Mouse (Mus musculus): ENCODE data around the gene Notch2. TPM values are rescaled to one million over a fixed set of nuclear protein-coding genes. Genes with fewer than 3 reads are reported as not detected.

Notch2 gene
- polyA plus RNA-seq, 1 experiment from 2014 or later, result 10.8 TPM

DNA sequence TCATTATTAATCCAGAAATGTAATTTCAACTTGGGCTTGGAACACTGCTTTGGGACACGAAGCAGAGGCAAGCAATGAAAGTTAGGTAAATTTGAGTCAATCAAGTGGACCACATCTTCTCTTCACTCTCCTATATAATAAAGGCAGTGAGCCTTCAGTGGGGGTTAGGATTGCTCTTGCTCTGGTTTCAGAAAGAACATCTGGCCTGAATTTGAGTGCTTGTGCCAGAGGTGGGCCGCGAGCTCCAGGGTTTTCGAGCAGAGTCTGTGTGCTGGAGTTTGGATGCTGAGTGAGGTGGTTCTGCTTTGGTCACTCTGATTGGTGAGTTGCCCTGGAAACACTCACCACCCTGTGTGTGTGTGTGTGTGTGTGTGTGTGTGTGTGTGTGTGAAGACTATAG is 73.1 kb downstream of the Notch2 start:
- Histone ChIP-seq H3K4me2 (ENCODE audit: low read length) (no peak overlapping the region), H3K9ac (replicated peaks; ENCODE audit: low read length) (no peak overlapping the region), H3K36me3 (ENCODE audit: control insufficient read depth, insufficient read depth, low read length) (no peaks in the 10 kb centered on the region), H3K27me3 (ENCODE audit: control insufficient read depth, insufficient read depth, low read length) (no peaks in the 10 kb centered on the region), H3K27ac (replicated peaks; ENCODE audit: low read depth, low read length) (no peak overlapping the region), H3K4me3 (replicated peaks; ENCODE audit: low read depth, low read length) (no peak overlapping the region), H3K9me3 (ENCODE audit: control insufficient read depth, low read length) (no peaks in the 10 kb centered on the region), H3K4me1 (ENCODE audit: control insufficient read depth, insufficient read depth, low read length) (no peaks in the 10 kb centered on the region)
- DNase-seq (no peak), ATAC-seq (ENCODE audit: low FRiP score, low TSS enrichment) (no peak)
- 92% methylated on average over 4 of the region's 4 CpGs for WGBS

DNA sequence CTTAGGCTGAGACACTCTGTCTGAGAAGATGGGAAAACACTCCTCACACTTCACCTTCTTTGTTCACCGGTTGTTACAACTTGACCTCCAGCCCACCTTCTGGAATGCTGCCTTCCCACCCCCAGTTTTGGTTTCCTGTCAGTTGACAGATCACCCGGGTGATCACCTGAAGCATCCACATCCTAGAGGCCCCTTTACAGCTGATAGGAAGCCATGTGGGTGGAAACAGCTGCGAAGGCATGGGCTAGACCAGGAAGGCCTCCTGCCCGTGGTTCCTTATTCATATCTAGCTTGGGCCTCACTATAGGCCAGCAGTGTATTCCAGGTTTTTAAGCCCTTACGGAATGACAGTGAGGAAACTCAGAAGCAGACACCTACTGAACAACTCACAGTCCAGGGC is 73.5 kb downstream of the Notch2 start:
- Histone ChIP-seq H3K9me3 (ENCODE audit: control insufficient read depth, low read length) (no peaks in the 10 kb centered on the region), H3K27ac (replicated peaks; ENCODE audit: low read depth, low read length) (no peak overlapping the region), H3K9ac (replicated peaks; ENCODE audit: low read length) (no peak overlapping the region), H3K27me3 (ENCODE audit: control insufficient read depth, insufficient read depth, low read length) (no peaks in the 10 kb centered on the region), H3K4me1 (ENCODE audit: control insufficient read depth, insufficient read depth, low read length) (no peaks in the 10 kb centered on the region), H3K36me3 (ENCODE audit: control insufficient read depth, insufficient read depth, low read length) (no peaks in the 10 kb centered on the region), H3K4me3 (replicated peaks; ENCODE audit: low read depth, low read length) (no peak overlapping the region), H3K4me2 (ENCODE audit: low read length) (no peak overlapping the region)
- 87% methylated on average over 5 of the region's 5 CpGs for WGBS
- ATAC-seq (ENCODE audit: low FRiP score, low TSS enrichment) (no peak), DNase-seq (no peak)

DNA sequence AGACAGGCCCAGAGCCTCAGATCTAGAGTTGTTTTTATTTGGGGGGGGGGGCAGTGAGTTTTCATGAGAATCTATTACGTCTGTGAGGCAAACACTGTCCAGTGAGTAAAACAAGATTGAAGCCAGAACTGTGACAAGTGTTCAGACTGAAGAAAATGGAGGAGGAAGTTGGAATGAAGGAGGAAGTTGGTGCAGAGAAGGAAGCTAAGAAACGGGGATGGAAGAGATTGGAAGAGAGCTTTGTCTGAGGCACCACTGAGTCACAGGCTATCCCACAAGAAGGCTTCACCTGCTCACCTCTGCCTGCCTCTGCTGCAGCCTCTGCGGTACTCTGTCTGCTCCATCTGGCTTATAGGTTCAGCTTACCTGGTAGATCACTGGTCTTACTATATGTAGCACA is 74.2 kb downstream of the Notch2 start:
- no peaks in the 10 kb centered on the region for H3K27me3 ChIP-seq (ENCODE audit: control insufficient read depth, insufficient read depth, low read length)
- H3K27ac ChIP-seq (replicated peaks; ENCODE audit: low read depth, low read length), result no peak overlapping the region
- WGBS, result 98% methylated on average over 3 of the region's 3 CpGs
- H3K9ac ChIP-seq (replicated peaks; ENCODE audit: low read length), result no peak overlapping the region
- DNase-seq (no peak), ATAC-seq (ENCODE audit: low FRiP score, low TSS enrichment) (no peak)
- H3K4me3 ChIP-seq (replicated peaks; ENCODE audit: low read depth, low read length), result no peak overlapping the region
- H3K36me3 ChIP-seq (ENCODE audit: control insufficient read depth, insufficient read depth, low read length), result no peaks in the 10 kb centered on the region
- H3K4me1 ChIP-seq (ENCODE audit: control insufficient read depth, insufficient read depth, low read length), result no peaks in the 10 kb centered on the region
- H3K4me2 ChIP-seq (ENCODE audit: low read length), result no peak overlapping the region
- no peaks in the 10 kb centered on the region for H3K9me3 ChIP-seq (ENCODE audit: control insufficient read depth, low read length)

DNA sequence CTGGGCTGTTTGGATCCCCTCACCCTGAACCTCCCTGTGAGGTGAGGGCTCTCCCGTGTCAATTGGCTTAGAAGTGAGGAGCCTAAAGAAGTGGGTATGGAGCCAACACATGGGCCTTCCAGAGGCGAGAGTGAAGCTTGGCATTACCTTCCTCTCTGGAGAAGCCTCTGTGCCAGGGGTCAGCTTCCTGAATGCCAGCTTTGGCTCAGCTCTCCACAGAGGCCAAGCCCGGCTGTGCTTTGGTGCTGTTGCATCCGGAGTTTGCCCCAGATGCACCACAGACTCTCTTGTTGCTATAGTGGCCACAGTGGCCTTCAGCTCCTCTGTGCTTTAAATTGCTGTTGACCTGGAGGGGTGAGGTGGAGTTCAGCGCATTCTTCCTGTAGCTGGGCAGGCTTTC is 76.4 kb downstream of the Notch2 start:
- no peak for DNase-seq

DNA sequence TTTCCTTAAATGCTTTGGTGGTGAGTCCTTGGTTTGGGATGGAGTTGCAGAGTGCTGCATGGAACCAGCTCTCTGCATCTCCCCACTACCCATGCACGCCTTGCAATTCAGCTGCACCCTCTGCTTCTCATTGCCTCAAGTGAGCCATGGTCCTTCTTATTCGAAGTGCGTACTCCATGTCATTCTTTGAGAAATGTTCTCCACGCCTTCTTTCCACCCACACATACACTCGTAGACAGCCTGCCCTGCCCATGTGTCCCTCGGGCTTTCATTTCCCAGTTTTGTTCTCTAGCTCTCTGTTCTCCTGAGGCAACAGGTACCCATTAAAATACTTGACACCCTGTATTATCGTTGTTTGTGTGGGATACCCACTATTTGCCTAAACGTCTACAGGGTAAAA is 76.8 kb downstream of the Notch2 start:
- H3K4me1 ChIP-seq (ENCODE audit: control insufficient read depth, insufficient read depth, low read length), result 0 out of 2 replicates have a peak, but pooled peaks cover 3% of the 10 kb centered on the region
- no peaks in the 10 kb centered on the region for H3K9me3 ChIP-seq (ENCODE audit: control insufficient read depth, low read length)
- no peak overlapping the region for H3K27ac ChIP-seq (replicated peaks; ENCODE audit: low read depth, low read length)
- no peak overlapping the region for H3K9ac ChIP-seq (replicated peaks; ENCODE audit: low read length)
- no peaks in the 10 kb centered on the region for H3K36me3 ChIP-seq (ENCODE audit: control insufficient read depth, insufficient read depth, low read length)
- ATAC-seq (ENCODE audit: low FRiP score, low TSS enrichment) (no peak), DNase-seq (no peak)
- no peak overlapping the region for H3K4me2 ChIP-seq (ENCODE audit: low read length)
- no peak overlapping the region for H3K4me3 ChIP-seq (replicated peaks; ENCODE audit: low read depth, low read length)
- WGBS, result 84% methylated on average over 8 of the region's 8 CpGs
- no peaks in the 10 kb centered on the region for H3K27me3 ChIP-seq (ENCODE audit: control insufficient read depth, insufficient read depth, low read length)

More for the DNA sequence above, 76.4 kb downstream of the Notch2 start:
- H3K27ac ChIP-seq (replicated peaks; ENCODE audit: low read depth, low read length), result no peak overlapping the region
- H3K9me3 ChIP-seq (ENCODE audit: control insufficient read depth, low read length), result no peaks in the 10 kb centered on the region
- no peak for ATAC-seq (ENCODE audit: low FRiP score, low TSS enrichment)
- WGBS, result 85% methylated on average over 5 of the region's 5 CpGs
- no peak overlapping the region for H3K4me2 ChIP-seq (ENCODE audit: low read length)
- H3K9ac ChIP-seq (replicated peaks; ENCODE audit: low read length), result no peak overlapping the region
- H3K4me1 ChIP-seq (ENCODE audit: control insufficient read depth, insufficient read depth, low read length), result 0 out of 2 replicates have a peak, but pooled peaks cover 3% of the 10 kb centered on the region
- H3K4me3 ChIP-seq (replicated peaks; ENCODE audit: low read depth, low read length), result no peak overlapping the region
- H3K27me3 ChIP-seq (ENCODE audit: control insufficient read depth, insufficient read depth, low read length), result no peaks in the 10 kb centered on the region
- H3K36me3 ChIP-seq (ENCODE audit: control insufficient read depth, insufficient read depth, low read length), result no peaks in the 10 kb centered on the region

DNA sequence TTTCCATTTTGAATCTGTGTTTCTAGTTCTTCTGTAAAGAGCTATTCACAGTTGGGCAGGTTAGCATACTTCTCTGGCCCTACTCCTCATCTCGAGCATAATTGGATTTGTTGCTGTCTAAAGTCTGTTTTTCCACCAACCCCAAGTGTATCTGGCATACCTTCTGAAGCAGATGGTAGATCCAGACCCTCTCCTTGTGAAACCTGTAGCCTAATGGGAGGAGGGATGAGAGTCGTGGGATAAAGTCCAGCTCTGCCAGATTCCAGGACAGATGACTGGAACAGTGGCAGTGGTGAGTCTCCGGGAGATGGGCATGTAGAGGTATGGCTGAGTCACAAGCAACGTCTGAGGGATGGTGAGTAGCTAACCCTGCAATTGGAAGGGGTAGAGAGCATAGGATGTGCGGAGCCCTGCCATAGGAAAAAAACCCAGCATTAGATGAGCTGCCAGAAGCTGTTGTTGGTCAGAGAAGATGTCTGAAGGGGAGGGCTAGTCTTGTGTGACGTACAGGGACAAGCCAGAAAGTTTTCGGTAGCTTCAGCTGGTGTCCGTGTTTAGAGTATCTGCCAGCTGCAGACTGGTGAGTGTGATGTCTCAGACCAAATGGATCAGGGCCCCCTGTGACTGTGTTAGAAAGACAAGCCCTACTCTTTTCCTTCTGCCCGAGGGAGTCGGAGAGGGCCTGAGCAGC is 79.5 kb downstream of the Notch2 start:
- Histone ChIP-seq H3K27me3 (ENCODE audit: control insufficient read depth, insufficient read depth, low read length) (no peaks in the 10 kb centered on the region), H3K4me2 (ENCODE audit: low read length) (no peak overlapping the region), H3K4me3 (replicated peaks; ENCODE audit: low read depth, low read length) (no peak overlapping the region), H3K36me3 (ENCODE audit: control insufficient read depth, insufficient read depth, low read length) (no peaks in the 10 kb centered on the region), H3K27ac (replicated peaks; ENCODE audit: low read depth, low read length) (no peak overlapping the region), H3K9ac (replicated peaks; ENCODE audit: low read length) (no peak overlapping the region), H3K9me3 (ENCODE audit: control insufficient read depth, low read length) (no peaks in the 10 kb centered on the region), H3K4me1 (ENCODE audit: control insufficient read depth, insufficient read depth, low read length) (0 out of 2 replicates have a peak, but pooled peaks cover 3% of the 10 kb centered on the region)
- no peak for ATAC-seq (ENCODE audit: low FRiP score, low TSS enrichment)
- no peak for DNase-seq
- 81% methylated on average over 10 of the region's 10 CpGs for WGBS

DNA sequence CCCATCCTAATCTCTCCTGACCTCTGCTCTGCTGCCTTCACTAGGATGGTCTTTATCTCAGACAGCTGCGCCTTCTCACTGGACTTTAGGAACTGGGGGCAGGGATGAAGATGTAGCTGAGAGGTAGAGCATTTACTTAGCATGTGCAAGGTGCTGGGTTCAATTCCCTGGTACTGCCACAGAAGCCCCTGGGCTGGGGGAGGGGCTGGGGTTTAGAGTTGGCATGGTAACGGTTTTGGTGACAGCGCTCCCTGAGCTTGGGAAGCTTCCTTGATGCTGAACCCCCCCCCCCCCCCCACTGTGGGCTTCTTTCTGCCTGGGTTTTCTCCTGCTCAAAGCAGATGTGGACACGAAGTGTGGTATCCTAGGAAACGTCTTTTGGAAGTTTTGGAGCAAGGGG is 80.6 kb downstream of the Notch2 start:
- Histone ChIP-seq H3K36me3 (ENCODE audit: control insufficient read depth, insufficient read depth, low read length) (no peaks in the 10 kb centered on the region), H3K9me3 (ENCODE audit: control insufficient read depth, low read length) (no peaks in the 10 kb centered on the region), H3K27ac (replicated peaks; ENCODE audit: low read depth, low read length) (no peak overlapping the region), H3K9ac (replicated peaks; ENCODE audit: low read length) (no peak overlapping the region), H3K4me3 (replicated peaks; ENCODE audit: low read depth, low read length) (no peak overlapping the region), H3K4me1 (ENCODE audit: control insufficient read depth, insufficient read depth, low read length) (0 out of 2 replicates have a peak, but pooled peaks cover 3% of the 10 kb centered on the region), H3K4me2 (ENCODE audit: low read length) (no peak overlapping the region), H3K27me3 (ENCODE audit: control insufficient read depth, insufficient read depth, low read length) (no peaks in the 10 kb centered on the region)
- DNase-seq (peak; percentile 44), ATAC-seq (ENCODE audit: low FRiP score, low TSS enrichment) (peak; percentile 28; the same call in 1 of the 2 replicates)
- WGBS, result 16% methylated on average over 5 of the region's 5 CpGs

DNA sequence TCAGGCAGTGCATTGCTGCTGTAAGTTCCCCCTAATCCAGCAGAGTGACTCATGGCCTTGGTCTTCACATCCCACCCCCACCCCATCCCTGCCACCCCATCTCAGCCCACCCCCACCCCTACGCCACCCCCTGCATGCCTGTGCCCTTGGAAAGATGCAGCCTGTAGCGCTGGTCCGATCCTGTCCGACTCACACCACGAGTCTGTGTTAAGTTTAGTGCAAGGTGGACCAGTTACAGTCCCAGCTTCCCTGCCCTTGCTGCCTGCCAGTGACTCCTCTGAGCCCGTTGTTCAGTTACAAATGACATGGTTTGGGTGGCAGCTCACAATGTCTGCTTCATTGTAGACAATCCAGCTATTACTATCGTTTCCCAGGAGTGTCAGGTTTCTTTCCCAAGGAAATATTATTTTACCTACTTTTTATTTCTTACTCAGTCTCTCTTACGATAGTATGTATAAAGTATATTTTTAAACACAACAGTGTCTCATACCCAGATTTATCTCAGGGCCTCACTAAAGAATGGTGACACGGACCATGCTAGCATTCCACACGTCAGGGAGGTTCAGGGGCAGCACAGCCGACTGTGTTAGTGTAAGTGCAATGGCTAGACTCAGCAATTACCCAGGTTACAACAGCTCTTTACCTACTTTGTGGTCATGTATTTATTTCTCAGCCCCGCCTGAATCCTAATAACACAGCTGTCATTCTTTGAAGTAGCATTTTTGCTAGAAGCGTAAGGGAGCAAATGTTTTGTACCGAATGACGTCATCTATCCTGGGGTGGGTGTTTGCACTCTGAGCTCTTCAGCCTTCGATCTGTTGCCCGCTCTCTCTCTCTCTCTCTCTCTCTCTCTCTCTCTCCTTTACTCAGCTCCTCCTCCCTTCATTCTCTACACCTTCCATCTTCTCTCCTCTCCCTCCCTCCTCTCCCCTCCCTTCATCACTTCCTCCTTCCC is 81.6 kb downstream of the Notch2 start:
- Histone ChIP-seq H3K27me3 (ENCODE audit: control insufficient read depth, insufficient read depth, low read length) (no peaks in the 10 kb centered on the region), H3K9me3 (ENCODE audit: control insufficient read depth, low read length) (no peaks in the 10 kb centered on the region), H3K36me3 (ENCODE audit: control insufficient read depth, insufficient read depth, low read length) (no peaks in the 10 kb centered on the region), H3K4me3 (replicated peaks; ENCODE audit: low read depth, low read length) (no peak overlapping the region), H3K27ac (replicated peaks; ENCODE audit: low read depth, low read length) (no peak overlapping the region), H3K4me1 (ENCODE audit: control insufficient read depth, insufficient read depth, low read length) (0 out of 2 replicates have a peak, but pooled peaks cover 3% of the 10 kb centered on the region), H3K9ac (replicated peaks; ENCODE audit: low read length) (no peak overlapping the region), H3K4me2 (ENCODE audit: low read length) (no peak overlapping the region)
- no peak for ATAC-seq (ENCODE audit: low FRiP score, low TSS enrichment)
- no peak for DNase-seq
- 71% methylated on average over 17 of the region's 17 CpGs for WGBS

All from midbrain, embryonic 14.5 days (tissue).